Mouse (Mus musculus): ENCODE results near the gene Afg1l. TPM values are rescaled to one million over a fixed set of nuclear protein-coding genes. Genes with fewer than 3 reads are reported as not detected.

The Afg1l gene
- polyA plus RNA-seq, 1 experiment from 2014 or later, result 12.0 TPM

DNA sequence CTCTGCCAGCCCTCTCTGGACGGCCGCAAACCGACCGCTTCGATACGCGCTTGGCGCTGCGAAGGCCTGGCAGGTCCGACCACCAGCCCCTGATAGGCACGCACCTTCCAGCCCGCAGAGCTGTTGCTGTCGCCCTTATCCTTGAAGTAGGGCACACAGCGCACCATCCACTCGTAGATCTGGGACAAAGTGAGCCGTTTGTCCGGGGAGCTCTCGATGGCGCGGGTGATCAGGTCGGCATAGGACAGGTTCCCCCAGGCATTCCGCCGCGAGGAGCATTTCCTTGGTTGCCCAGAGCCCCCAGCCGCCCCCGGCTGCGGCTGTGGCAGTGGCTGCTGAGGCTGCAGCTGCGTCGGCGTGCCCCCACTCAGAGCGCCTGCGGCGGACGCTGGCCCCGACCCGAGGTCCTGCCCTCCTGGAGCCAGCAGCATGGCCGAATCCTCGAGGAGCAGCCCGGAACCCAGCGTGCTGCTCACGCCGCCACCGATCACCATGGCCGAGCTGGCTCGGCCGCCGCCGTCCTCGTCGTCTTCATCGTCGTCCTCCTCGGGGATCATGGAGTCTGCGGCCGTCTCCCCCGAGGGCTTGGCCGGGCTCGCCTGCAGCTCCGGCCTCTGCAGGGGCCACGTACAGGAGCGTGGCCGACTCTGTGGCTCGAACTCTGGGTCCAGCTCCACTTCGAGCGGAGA is 203.5 kb downstream of the Afg1l start:
- no peaks in the 10 kb centered on the region for H3K27me3 ChIP-seq (replicated peaks)
- no peak for ATAC-seq (ENCODE audit: extremely low read depth, insufficient number of reproducible peaks, low FRiP score, low TSS enrichment)
- peak overlapping the region; percentile 99 for H3K27ac ChIP-seq (replicated peaks)
- H3K4me3 ChIP-seq, result peak overlapping the region; percentile 69
- H3K4me2 ChIP-seq, result peak overlapping the region; percentile 99
- peaks cover 10% of the 10 kb centered on the region for H3K36me3 ChIP-seq
- no peaks in the 10 kb centered on the region for H3K9me3 ChIP-seq
- peaks cover 54% of the 10 kb centered on the region for H3K4me1 ChIP-seq
- H3K9ac ChIP-seq, result peak overlapping the region; percentile 95
- 1% methylated on average over 65 of the region's 65 CpGs for WGBS

- H3K4me2 ChIP-seq, result peak overlapping the region; percentile 99
- no peaks in the 10 kb centered on the region for H3K27me3 ChIP-seq (replicated peaks)
- H3K4me1 ChIP-seq, result peaks cover 63% of the 10 kb centered on the region
- ATAC-seq (ENCODE audit: extremely low read depth, insufficient number of reproducible peaks, low FRiP score, low TSS enrichment), result no peak; the same call in 1 of the 2 replicates
- H3K27ac ChIP-seq (replicated peaks), result peak overlapping the region; percentile 99
- 10% methylated on average over 21 of the region's 21 CpGs for WGBS
- peak overlapping the region; percentile 95 for H3K9ac ChIP-seq
- no peaks in the 10 kb centered on the region for H3K9me3 ChIP-seq
- H3K4me3 ChIP-seq, result peak overlapping the region; percentile 69
- H3K36me3 ChIP-seq, result peaks cover 18% of the 10 kb centered on the region
Observed at GRCm38 (mm10) chr10:42273760-42274691, 204.3 kb downstream of the Afg1l start.

GRCm38 (mm10) chr10:42273403-42273759 is 205.0 kb downstream of the Afg1l start:
- Histone ChIP-seq H3K4me1 (peaks cover 64% of the 10 kb centered on the region), H3K9me3 (no peaks in the 10 kb centered on the region), H3K4me3 (peak overlapping the region; percentile 69), H3K4me2 (peak overlapping the region; percentile 99), H3K36me3 (peaks cover 24% of the 10 kb centered on the region), H3K9ac (peak overlapping the region; percentile 95), H3K27me3 (replicated peaks) (no peaks in the 10 kb centered on the region), H3K27ac (replicated peaks) (peak overlapping the region; percentile 38; the same call in 1 of the 2 replicates)
- 49% methylated on average over 6 of the region's 6 CpGs for WGBS
- ATAC-seq (ENCODE audit: extremely low read depth, insufficient number of reproducible peaks, low FRiP score, low TSS enrichment), result no peak

DNA sequence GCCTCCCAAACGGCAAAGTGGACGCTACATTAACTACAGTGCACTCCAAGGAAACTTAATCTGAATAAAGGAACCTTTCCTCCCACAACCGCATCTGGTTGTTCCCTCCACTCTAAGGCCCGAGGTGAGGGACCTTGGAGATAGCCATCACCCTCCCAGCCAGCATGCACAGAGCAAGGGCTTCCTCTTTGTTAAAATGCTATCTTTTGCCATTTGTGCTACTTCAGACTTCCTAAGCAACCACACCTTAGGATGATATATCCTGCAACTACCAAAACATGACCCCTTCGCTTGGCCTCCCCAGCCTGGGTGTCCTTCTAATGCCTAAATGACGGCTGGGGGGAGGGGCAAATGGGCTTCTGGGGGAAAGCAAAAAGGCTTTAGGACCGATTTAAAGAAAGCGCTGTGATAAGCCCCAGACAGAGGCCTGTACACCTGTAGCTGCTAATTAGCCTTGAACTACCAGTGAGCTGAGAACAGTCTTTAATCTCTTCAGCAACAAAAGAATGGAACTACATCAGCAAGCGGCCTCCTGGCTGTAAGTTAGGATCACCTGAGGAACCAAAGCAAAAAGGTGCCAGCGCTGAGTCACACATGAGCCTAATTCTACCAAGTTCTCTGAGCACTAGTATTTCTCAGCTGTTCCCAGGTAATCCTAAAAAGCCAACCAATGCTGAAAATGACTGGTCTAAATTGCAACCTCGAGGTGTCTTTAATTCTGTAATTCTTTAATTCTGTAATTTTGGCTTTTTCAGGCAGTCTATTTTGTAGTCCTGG is 206.7 kb downstream of the Afg1l start:
- H3K27me3 ChIP-seq (replicated peaks), result no peaks in the 10 kb centered on the region
- peak overlapping the region; percentile 63 for H3K9ac ChIP-seq
- no peak for ATAC-seq (ENCODE audit: extremely low read depth, insufficient number of reproducible peaks, low FRiP score, low TSS enrichment)
- H3K4me1 ChIP-seq, result peaks cover 71% of the 10 kb centered on the region
- H3K36me3 ChIP-seq, result peaks cover 42% of the 10 kb centered on the region
- WGBS, result 54% methylated on average over 11 of the region's 11 CpGs
- H3K9me3 ChIP-seq, result no peaks in the 10 kb centered on the region
- peak overlapping the region; percentile 69 for H3K4me3 ChIP-seq
- peak overlapping the region; percentile 99 for H3K4me2 ChIP-seq
- no peak overlapping the region for H3K27ac ChIP-seq (replicated peaks)

DNA sequence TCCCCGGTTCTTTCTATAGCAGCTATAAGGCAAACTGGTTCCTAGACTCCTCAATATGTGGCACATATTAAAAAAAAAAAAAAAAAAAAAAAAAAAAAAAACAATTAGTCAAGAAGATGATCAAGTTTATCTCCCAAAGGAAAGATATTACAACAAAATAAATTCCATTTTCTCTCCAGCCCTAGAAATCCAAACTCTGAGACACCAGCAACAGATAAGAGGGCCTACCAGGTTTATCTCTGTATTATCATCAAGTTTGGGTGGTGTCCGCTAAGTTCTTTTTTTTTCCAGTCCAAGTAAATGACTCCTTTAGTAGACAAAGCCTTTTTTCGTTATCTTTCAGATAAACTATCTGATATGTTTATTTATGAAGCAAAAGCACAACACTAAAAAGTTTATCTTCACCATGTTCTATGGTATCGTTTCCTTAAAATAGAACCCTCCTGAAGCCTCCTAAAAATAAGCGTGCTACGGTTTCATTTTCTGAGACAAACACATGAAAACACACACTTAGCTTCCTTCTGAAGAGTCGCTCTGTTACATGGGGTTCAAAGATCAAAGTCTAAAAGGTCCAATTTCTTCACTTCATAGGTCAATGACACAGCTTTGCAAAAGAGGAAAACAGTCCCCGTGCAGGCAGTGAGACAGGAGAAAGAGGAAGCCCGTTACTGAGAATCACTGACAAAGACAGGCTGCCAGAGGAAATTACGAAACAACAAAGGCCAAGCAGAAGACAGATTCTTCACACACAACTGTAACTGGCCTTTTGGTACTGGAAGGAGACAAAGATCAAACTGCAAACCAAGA is 207.9 kb downstream of the Afg1l start:
- H3K27me3 ChIP-seq (replicated peaks), result no peaks in the 10 kb centered on the region
- peak overlapping the region; percentile 69; the same call in 1 of the 2 replicates for H3K4me3 ChIP-seq
- H3K4me2 ChIP-seq, result peak overlapping the region; percentile 99
- H3K4me1 ChIP-seq, result peaks cover 71% of the 10 kb centered on the region
- H3K9me3 ChIP-seq, result no peaks in the 10 kb centered on the region
- H3K27ac ChIP-seq (replicated peaks), result peak overlapping the region; percentile 20; the same call in 1 of the 2 replicates
- peaks cover 53% of the 10 kb centered on the region for H3K36me3 ChIP-seq
- ATAC-seq (ENCODE audit: extremely low read depth, insufficient number of reproducible peaks, low FRiP score, low TSS enrichment), result no peak
- 47% methylated on average over 10 of the region's 10 CpGs for WGBS
- H3K9ac ChIP-seq, result peak overlapping the region; percentile 63; the same call in 1 of the 2 replicates

DNA sequence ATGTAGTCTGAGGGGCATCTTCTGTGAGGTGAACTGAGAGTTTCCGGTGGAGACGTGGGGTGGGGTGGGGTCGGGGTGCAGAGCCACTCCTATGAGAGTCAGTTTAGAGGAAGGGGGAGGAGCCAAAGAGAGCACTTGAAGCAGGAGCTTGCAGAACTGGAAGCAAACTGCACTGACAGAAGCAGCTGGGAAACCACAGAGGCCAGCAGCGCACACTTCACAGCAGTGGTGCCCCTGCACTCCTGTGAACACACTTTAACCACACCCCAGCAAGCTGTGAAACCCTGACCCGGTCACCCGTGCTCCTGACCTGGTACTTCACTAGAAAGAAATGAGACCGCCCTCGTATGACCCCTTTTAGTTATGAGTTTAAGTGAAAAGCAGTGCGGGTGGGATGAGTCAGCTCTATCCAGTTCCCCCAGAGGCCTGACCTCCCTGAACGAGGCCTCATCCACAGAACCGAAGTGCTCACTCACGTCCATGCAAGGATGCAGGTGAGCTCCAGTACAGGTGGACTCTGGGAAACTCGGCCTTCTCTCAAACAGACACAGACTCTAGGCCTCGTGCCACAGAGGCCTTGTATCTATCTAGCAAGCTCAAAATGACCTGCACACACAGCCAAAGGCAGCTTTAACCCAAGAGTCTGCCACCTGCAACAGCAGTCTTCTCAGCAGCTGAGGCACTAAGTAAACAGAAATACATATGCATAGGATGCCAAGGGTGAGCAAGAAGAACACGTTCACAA is 208.9 kb downstream of the Afg1l start:
- WGBS, result 67% methylated on average over 15 of the region's 15 CpGs
- peaks cover 65% of the 10 kb centered on the region for H3K4me1 ChIP-seq
- H3K9ac ChIP-seq, result peak overlapping the region; percentile 52; the same call in 1 of the 2 replicates
- H3K4me2 ChIP-seq, result peak overlapping the region; percentile 99
- H3K36me3 ChIP-seq, result peaks cover 63% of the 10 kb centered on the region
- ATAC-seq (ENCODE audit: extremely low read depth, insufficient number of reproducible peaks, low FRiP score, low TSS enrichment), result peak; percentile 40; the same call in 1 of the 2 replicates
- peak overlapping the region; percentile 17 for H3K4me3 ChIP-seq
- H3K27ac ChIP-seq (replicated peaks), result 0 out of 2 replicates have a peak overlapping the region, but pooled peaks have one; percentile 20
- no peaks in the 10 kb centered on the region for H3K9me3 ChIP-seq
- no peaks in the 10 kb centered on the region for H3K27me3 ChIP-seq (replicated peaks)

GRCm38 (mm10) chr10:42267811-42268545 is 210.4 kb downstream of the Afg1l start:
- Histone ChIP-seq H3K9ac (0 out of 2 replicates have a peak overlapping the region, but pooled peaks have one; percentile 24), H3K27ac (replicated peaks) (0 out of 2 replicates have a peak overlapping the region, but pooled peaks have one; percentile 5), H3K9me3 (no peaks in the 10 kb centered on the region)

GRCm38 (mm10) chr10:42265021-42265689 is 213.2 kb downstream of the Afg1l start:
- no peak overlapping the region for H3K4me3 ChIP-seq
- no peak overlapping the region for H3K9ac ChIP-seq
- H3K4me2 ChIP-seq, result peak overlapping the region; percentile 11; the same call in 1 of the 2 replicates
- H3K9me3 ChIP-seq, result no peaks in the 10 kb centered on the region
- no peak for ATAC-seq (ENCODE audit: extremely low read depth, insufficient number of reproducible peaks, low FRiP score, low TSS enrichment)
- peaks cover 66% of the 10 kb centered on the region for H3K36me3 ChIP-seq
- 70% methylated on average over 11 of the region's 11 CpGs for WGBS
- no peaks in the 10 kb centered on the region for H3K27me3 ChIP-seq (replicated peaks)
- H3K27ac ChIP-seq (replicated peaks), result no peak overlapping the region; the same call in 1 of the 2 replicates
- H3K4me1 ChIP-seq, result peaks cover 54% of the 10 kb centered on the region

More at GRCm38 (mm10) chr10:42267811-42268545, 210.4 kb downstream of the Afg1l start:
- H3K4me3 ChIP-seq, result peak overlapping the region; percentile 17; the same call in 1 of the 2 replicates
- ATAC-seq (ENCODE audit: extremely low read depth, insufficient number of reproducible peaks, low FRiP score, low TSS enrichment), result no peak
- 71% methylated on average over 5 of the region's 5 CpGs for WGBS
- H3K4me2 ChIP-seq, result peak overlapping the region; percentile 99
- peaks cover 70% of the 10 kb centered on the region for H3K36me3 ChIP-seq
- H3K27me3 ChIP-seq (replicated peaks), result no peaks in the 10 kb centered on the region
- peaks cover 53% of the 10 kb centered on the region for H3K4me1 ChIP-seq

GRCm38 (mm10) chr10:42264195-42264594 is 214.2 kb downstream of the Afg1l start:
- Histone ChIP-seq H3K9me3 (no peaks in the 10 kb centered on the region), H3K4me3 (no peak overlapping the region), H3K27ac (replicated peaks) (no peak overlapping the region), H3K9ac (no peak overlapping the region; the same call in 1 of the 2 replicates), H3K4me2 (0 out of 2 replicates have a peak overlapping the region, but pooled peaks have one; percentile 11), H3K4me1 (peaks cover 54% of the 10 kb centered on the region), H3K27me3 (replicated peaks) (no peaks in the 10 kb centered on the region), H3K36me3 (peaks cover 60% of the 10 kb centered on the region)
- 73% methylated on average over 5 of the region's 5 CpGs for WGBS
- no peak for ATAC-seq (ENCODE audit: extremely low read depth, insufficient number of reproducible peaks, low FRiP score, low TSS enrichment)
